ENCODE assay signal across 21 mouse cellular contexts in genomic region chr12:53407776-53408175, GRCm38 (mm10).
DNase-seq lines count a peak whose midpoint lies in the region; ATAC-seq and TF ChIP-seq lines count a peak whose summit lies in the region.
"Had no signal": no experiment of that assay in that cellular context is flagged by ENCODE, and none has a peak within 500 bp of the region (broad histone marks: within the 10 kb centered on the region; RNA-seq: fewer than 3 reads in every experiment).

No protein-coding gene starts in this region.

- 70% methylated on average over 3 of the region's 3 CpGs for WGBS in embryonic facial prominence, embryonic 11.5 days
- WGBS in embryonic facial prominence, embryonic 10.5 days: 80% methylated on average over 3 of the region's 3 CpGs
- WGBS in lung, embryonic 14.5 days: 32% methylated on average over 3 of the region's 3 CpGs
- 44% methylated on average over 3 of the region's 3 CpGs for WGBS in embryonic facial prominence, embryonic 14.5 days

- H3K4me3 ChIP-seq in embryonic facial prominence, embryonic 11.5 days (ENCODE audit: low read depth, low read length): no peak overlapping the region
- no peak overlapping the region for H3K4me3 ChIP-seq in embryonic facial prominence, embryonic 10.5 days
- H3K4me3 ChIP-seq in lung, embryonic 14.5 days (ENCODE audit: low read depth, low read length): no peak overlapping the region
- no peak overlapping the region for H3K4me3 ChIP-seq in embryonic facial prominence, embryonic 14.5 days (ENCODE audit: low read depth, low read length)
- H3K4me3 ChIP-seq: embryonic facial prominence, embryonic 13.5 days; forebrain, embryonic 12.5 days; heart, embryonic 12.5 days; intestine, embryonic 15.5 days; liver, embryonic 15.5 days; midbrain, embryonic 15.5 days; stomach, embryonic 15.5 days had no signal

- DNase-seq in embryonic facial prominence, embryonic 11.5 days (ENCODE audit: low spot score): peak; percentile 7
- DNase-seq in embryonic facial prominence, embryonic 10.5 days (ENCODE audit: low spot score): no peak
- peak; percentile 6 for DNase-seq in lung, embryonic 14.5 days
- no peak for DNase-seq in lung, postnatal 36 days
- peak; percentile 32 for DNase-seq in embryonic facial prominence, embryonic 14.5 days (ENCODE audit: low spot score)
- DNase-seq in mesoderm, embryonic 11.5 days (ENCODE audit: low read depth, low spot score): peak; percentile 74
- DNase-seq in adrenal gland, adult 18-20 months (ENCODE audit: low spot score in 2 of 2): no peak
- no peak for DNase-seq in T-cell, adult 2 months (ENCODE audit: low spot score)
- DNase-seq: cerebellum, adult 8-10 months; gastrocnemius, postnatal 25 days; kidney, postnatal 25 days; lung, postnatal 4 days; thymus, postnatal 36 days had no signal

- no peaks in the 10 kb centered on the region for H3K27me3 ChIP-seq in embryonic facial prominence, embryonic 11.5 days (ENCODE audit: control insufficient read depth, insufficient read depth, low read length)
- no peaks in the 10 kb centered on the region for H3K27me3 ChIP-seq in embryonic facial prominence, embryonic 10.5 days (replicated peaks; ENCODE audit: low read depth, poor library complexity, severe bottlenecking)
- H3K27me3 ChIP-seq in lung, embryonic 14.5 days (ENCODE audit: insufficient read depth, low read length): no peaks in the 10 kb centered on the region
- H3K27me3 ChIP-seq in embryonic facial prominence, embryonic 14.5 days (replicated peaks; ENCODE audit: control insufficient read depth, insufficient read depth, low read length): no peaks in the 10 kb centered on the region
- H3K27me3 ChIP-seq: embryonic facial prominence, embryonic 13.5 days; forebrain, embryonic 12.5 days; heart, embryonic 12.5 days; intestine, embryonic 15.5 days; liver, embryonic 15.5 days; midbrain, embryonic 15.5 days; Patski; stomach, embryonic 15.5 days had no signal

- no peaks in the 10 kb centered on the region for H3K9me3 ChIP-seq in embryonic facial prominence, embryonic 11.5 days (replicated peaks; ENCODE audit: control insufficient read depth, low read length)
- H3K9me3 ChIP-seq in embryonic facial prominence, embryonic 10.5 days: no peaks in the 10 kb centered on the region
- no peaks in the 10 kb centered on the region for H3K9me3 ChIP-seq in lung, embryonic 14.5 days (ENCODE audit: low read depth, low read length)
- H3K9me3 ChIP-seq in embryonic facial prominence, embryonic 14.5 days (ENCODE audit: control insufficient read depth, low read length): no peaks in the 10 kb centered on the region
- H3K9me3 ChIP-seq: embryonic facial prominence, embryonic 13.5 days; forebrain, embryonic 12.5 days; heart, embryonic 12.5 days; intestine, embryonic 15.5 days; liver, embryonic 15.5 days; midbrain, embryonic 15.5 days; stomach, embryonic 15.5 days had no signal

- H3K9ac ChIP-seq in embryonic facial prominence, embryonic 11.5 days (replicated peaks; ENCODE audit: low read length): no peak overlapping the region
- H3K9ac ChIP-seq in lung, embryonic 14.5 days: no peak overlapping the region
- no peak overlapping the region for H3K9ac ChIP-seq in embryonic facial prominence, embryonic 14.5 days (ENCODE audit: low read depth, low read length)
- H3K9ac ChIP-seq: embryonic facial prominence, embryonic 13.5 days; forebrain, embryonic 12.5 days; heart, embryonic 12.5 days; intestine, embryonic 15.5 days; liver, embryonic 15.5 days; midbrain, embryonic 15.5 days; stomach, embryonic 15.5 days had no signal

- ATAC-seq in embryonic facial prominence, embryonic 11.5 days (replicated peaks; ENCODE audit: insufficient number of reproducible peaks, low FRiP score, low TSS enrichment, low read depth): no peak
- ATAC-seq in lung, embryonic 14.5 days (ENCODE audit: insufficient read depth): no peak
- no peak; the same call in 1 of the 2 replicates for ATAC-seq in embryonic facial prominence, embryonic 14.5 days (ENCODE audit: low read depth)
- ATAC-seq: intestine, embryonic 15.5 days; midbrain, embryonic 15.5 days; Patski had no signal

- no peaks in the 10 kb centered on the region for H3K4me1 ChIP-seq in embryonic facial prominence, embryonic 11.5 days (ENCODE audit: control insufficient read depth, insufficient read depth, low read length)
- H3K4me1 ChIP-seq in embryonic facial prominence, embryonic 10.5 days: no peaks in the 10 kb centered on the region
- H3K4me1 ChIP-seq in lung, embryonic 14.5 days (ENCODE audit: insufficient read depth): peaks cover 5% of the 10 kb centered on the region; the same call in 1 of the 2 replicates
- H3K4me1 ChIP-seq in embryonic facial prominence, embryonic 14.5 days (ENCODE audit: control insufficient read depth, insufficient read depth, low read length): no peaks in the 10 kb centered on the region
- H3K4me1 ChIP-seq: intestine, embryonic 15.5 days; liver, embryonic 15.5 days; stomach, embryonic 15.5 days had no signal

- no peak overlapping the region for H3K4me2 ChIP-seq in embryonic facial prominence, embryonic 11.5 days (ENCODE audit: low read depth, low read length)
- H3K4me2 ChIP-seq in lung, embryonic 14.5 days: no peak overlapping the region
- H3K4me2 ChIP-seq in embryonic facial prominence, embryonic 14.5 days (ENCODE audit: low read depth, low read length): no peak overlapping the region
- H3K4me2 ChIP-seq: embryonic facial prominence, embryonic 13.5 days; forebrain, embryonic 12.5 days; heart, embryonic 12.5 days; intestine, embryonic 15.5 days; liver, embryonic 15.5 days; midbrain, embryonic 15.5 days; stomach, embryonic 15.5 days had no signal

- TF ChIP-seq CTCF in lung, embryonic 14.5 days (IDR thresholded peaks at IDR 0.05; ENCODE audit: low read depth): no peak

- H3K36me3 ChIP-seq in embryonic facial prominence, embryonic 11.5 days (replicated peaks; ENCODE audit: control insufficient read depth, insufficient read depth, low read depth, low read length): no peaks in the 10 kb centered on the region
- H3K36me3 ChIP-seq in embryonic facial prominence, embryonic 10.5 days (replicated peaks): no peaks in the 10 kb centered on the region
- no peaks in the 10 kb centered on the region for H3K36me3 ChIP-seq in lung, embryonic 14.5 days (ENCODE audit: insufficient read depth)
- no peaks in the 10 kb centered on the region for H3K36me3 ChIP-seq in embryonic facial prominence, embryonic 14.5 days (ENCODE audit: control insufficient read depth, insufficient read depth, low read length)
- H3K36me3 ChIP-seq: embryonic facial prominence, embryonic 13.5 days; forebrain, embryonic 12.5 days; heart, embryonic 12.5 days; intestine, embryonic 15.5 days; liver, embryonic 15.5 days; midbrain, embryonic 15.5 days; stomach, embryonic 15.5 days had no signal

- H3K27ac ChIP-seq in embryonic facial prominence, embryonic 11.5 days (replicated peaks; ENCODE audit: low read depth, low read length): no peak overlapping the region
- H3K27ac ChIP-seq in embryonic facial prominence, embryonic 10.5 days (replicated peaks): no peak overlapping the region
- H3K27ac ChIP-seq in lung, embryonic 14.5 days (ENCODE audit: low read depth): no peak overlapping the region
- H3K27ac ChIP-seq in embryonic facial prominence, embryonic 14.5 days (replicated peaks; ENCODE audit: low read depth, low read length): no peak overlapping the region
- H3K27ac ChIP-seq: embryonic facial prominence, embryonic 13.5 days; forebrain, embryonic 12.5 days; intestine, embryonic 15.5 days; liver, embryonic 15.5 days; midbrain, embryonic 15.5 days; stomach, embryonic 15.5 days had no signal

Comparison
In these comparisons a context has a peak if more than half of its experiments do, and no peak if none do; other contexts are left out.
1. DNase-seq: peak in embryonic facial prominence, embryonic 11.5 days (single experiment), lung, embryonic 14.5 days (single experiment), embryonic facial prominence, embryonic 14.5 days (single experiment) and mesoderm, embryonic 11.5 days (single experiment); none in embryonic facial prominence, embryonic 10.5 days (single experiment), lung, postnatal 36 days (single experiment), adrenal gland, adult 18-20 months (0 of 2) and T-cell, adult 2 months (single experiment).